Mouse (Mus musculus): ENCODE results near the gene Zfp692. TPM values are rescaled to one million over a fixed set of nuclear protein-coding genes. Genes with fewer than 3 reads are reported as not detected.
A peak's percentile ranks its signal among the peaks of the same experiment; 100 is the strongest.

Zfp692 gene
- total and polyA plus RNA-seq, 3 experiments, result 25.7 to 38.0 TPM; not detected in 1

DNA sequence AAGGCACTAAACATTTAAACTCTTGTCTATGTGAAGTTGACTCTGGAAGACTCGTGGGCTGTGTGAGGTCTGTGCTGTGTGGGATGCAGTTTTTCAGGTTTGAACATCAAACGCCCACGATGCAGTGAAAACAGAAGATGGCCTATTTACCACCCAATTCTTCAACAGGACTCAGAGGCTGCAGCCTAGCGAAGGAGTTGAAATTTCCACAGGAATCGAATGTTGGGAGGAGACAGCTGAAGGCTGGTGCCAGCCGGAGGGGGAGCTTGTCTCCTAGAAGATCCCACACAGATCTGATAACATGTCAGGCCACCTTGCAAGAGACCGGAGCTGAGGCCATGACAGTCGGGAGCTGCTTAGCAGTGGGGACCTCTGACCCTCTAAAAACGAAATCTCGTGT lies 47.6 kb downstream of the Zfp692 start:
- H3K9ac ChIP-seq (ENCODE audit: control insufficient read depth, low read depth, low read length, poor library complexity, severe bottlenecking), result no peak overlapping the region
- H3K36me3 ChIP-seq (ENCODE audit: control insufficient read depth in 1 of 2, insufficient read depth in 2 of 2, low read length in 2 of 2), result peaks cover 0 to 32% of the 10 kb centered on the region in 2 experiments; a peak in 2 of 4 replicates
- no peak overlapping the region for H3K27ac ChIP-seq (ENCODE audit: control insufficient read depth, low read depth, low read length)
- peaks cover 17 to 53% of the 10 kb centered on the region in 2 experiments for H3K4me1 ChIP-seq (ENCODE audit: control insufficient read depth in 1 of 2, insufficient read depth in 2 of 2, low read length in 2 of 2)
- H3K27me3 ChIP-seq (ENCODE audit: control insufficient read depth in 1 of 2, insufficient read depth in 2 of 2, low read length in 2 of 2), result no peaks in the 10 kb centered on the region
- no peaks in the 10 kb centered on the region for H3K9me3 ChIP-seq (replicated peaks; ENCODE audit: insufficient read depth, low read length)
- DNase-seq (ENCODE audit: low read depth, low spot score), result peak; percentile 23
- H3K4me3 ChIP-seq (ENCODE audit: control insufficient read depth in 1 of 2, insufficient read depth in 1 of 2, low read depth in 2 of 2, low read length in 2 of 2), result no peak overlapping the region
- no peaks in the 10 kb centered on the region for H3K79me2 ChIP-seq (ENCODE audit: control insufficient read depth, insufficient read depth, low read length, poor library complexity)
- no peak for TF ChIP-seq ETS1 (IDR thresholded peaks at IDR 0.05; ENCODE audit: low read depth, low read length)
- TF ChIP-seq GATA1 (IDR thresholded peaks at IDR 0.05; ENCODE audit: low read depth, low read length), result peak; percentile 33; the same call in 1 of the 2 replicates

DNA sequence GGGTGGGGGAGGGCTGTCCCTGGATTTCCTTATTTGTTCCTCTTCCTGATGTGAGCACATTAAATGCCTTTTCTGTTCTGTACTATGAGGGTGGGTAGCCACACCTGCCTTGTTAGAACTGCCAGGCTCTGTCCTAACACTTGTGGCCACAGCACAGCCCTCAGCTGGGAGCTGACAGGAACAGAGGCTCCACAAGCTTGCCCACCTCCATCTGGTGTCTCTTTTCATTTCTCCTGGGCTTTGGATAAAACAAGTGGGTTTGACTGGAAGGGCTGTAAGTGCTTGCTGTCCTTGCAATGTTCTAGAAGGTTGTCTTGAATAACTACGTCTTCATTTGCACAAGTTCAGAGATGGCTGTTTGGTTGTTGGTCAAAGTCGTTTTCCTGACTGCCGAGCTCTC lies 48.1 kb downstream of the Zfp692 start:
- H3K27ac ChIP-seq (ENCODE audit: control insufficient read depth, low read depth, low read length), result no peak overlapping the region
- no peak overlapping the region for H3K9ac ChIP-seq (ENCODE audit: control insufficient read depth, low read depth, low read length, poor library complexity, severe bottlenecking)
- no peaks in the 10 kb centered on the region for H3K9me3 ChIP-seq (replicated peaks; ENCODE audit: insufficient read depth, low read length)
- no peak for DNase-seq (ENCODE audit: low read depth, low spot score)
- H3K4me1 ChIP-seq (ENCODE audit: control insufficient read depth in 1 of 2, insufficient read depth in 2 of 2, low read length in 2 of 2), result peaks cover 17 to 53% of the 10 kb centered on the region in 2 experiments
- no peak for TF ChIP-seq EP300 (IDR thresholded peaks at IDR 0.05; ENCODE audit: low read depth in 1 of 2, low read length in 2 of 2)
- TF ChIP-seq SIN3A (IDR thresholded peaks at IDR 0.05; ENCODE audit: low read length), result no peak
- TF ChIP-seq USF1 (IDR thresholded peaks at IDR 0.05; ENCODE audit: low read depth, low read length), result no peak
- TF ChIP-seq USF2 (IDR thresholded peaks at IDR 0.05; ENCODE audit: borderline replicate concordance in 1 of 2, insufficient read depth in 1 of 2, low read depth in 1 of 2, low read length in 2 of 2), result no peak
- TF ChIP-seq NELFE (IDR thresholded peaks at IDR 0.05; ENCODE audit: low read depth, low read length), result no peak
- TF ChIP-seq UBTF (IDR thresholded peaks at IDR 0.05; ENCODE audit: borderline replicate concordance, insufficient read depth, low read depth, low read length), result no peak
- no peak for TF ChIP-seq KAT2A (conservative IDR thresholded peaks at IDR 0.05; ENCODE audit: low read depth, low read length)
- TF ChIP-seq CTCF (IDR thresholded peaks at IDR 0.05 in 2 of 3, conservative IDR thresholded peaks at IDR 0.05 in 1 of 3; ENCODE audit: control insufficient read depth in 1 of 3, insufficient read depth in 1 of 3, low read depth in 2 of 3, low read length in 3 of 3, poor library complexity in 1 of 3, severe bottlenecking in 1 of 3), result no peak
- TF ChIP-seq RAD21 (IDR thresholded peaks at IDR 0.05; ENCODE audit: low read depth, low read length), result no peak
- no peak for TF ChIP-seq MEF2A (IDR thresholded peaks at IDR 0.05; ENCODE audit: extremely low read depth, insufficient replicate concordance, low read depth, low read length, poor library complexity, severe bottlenecking)
- TF ChIP-seq SMC3 (IDR thresholded peaks at IDR 0.05; ENCODE audit: low read depth, low read length), result no peak
- TF ChIP-seq RCOR1 (IDR thresholded peaks at IDR 0.05; ENCODE audit: low read depth, low read length), result no peak
- TF ChIP-seq MAX (IDR thresholded peaks at IDR 0.05; ENCODE audit: low read length), result no peak
- TF ChIP-seq TBP (IDR thresholded peaks at IDR 0.05; ENCODE audit: low read depth, low read length), result no peak
- TF ChIP-seq MYB (IDR thresholded peaks at IDR 0.05; ENCODE audit: low read depth, low read length), result no peak
- no peak for TF ChIP-seq ZKSCAN1 (IDR thresholded peaks at IDR 0.05; ENCODE audit: low read depth, low read length)
- no peak for TF ChIP-seq ETS1 (IDR thresholded peaks at IDR 0.05; ENCODE audit: low read depth, low read length)
- no peak for TF ChIP-seq CHD1 (IDR thresholded peaks at IDR 0.05; ENCODE audit: low read depth, low read length)
- TF ChIP-seq ZNF384 (IDR thresholded peaks at IDR 0.05; ENCODE audit: low read depth, low read length), result no peak
- no peaks in the 10 kb centered on the region for H3K79me2 ChIP-seq (ENCODE audit: control insufficient read depth, insufficient read depth, low read length, poor library complexity)
- H3K4me3 ChIP-seq (ENCODE audit: control insufficient read depth in 1 of 2, insufficient read depth in 1 of 2, low read depth in 2 of 2, low read length in 2 of 2), result no peak overlapping the region
- peaks cover 0 to 32% of the 10 kb centered on the region in 2 experiments; a peak in 2 of 4 replicates for H3K36me3 ChIP-seq (ENCODE audit: control insufficient read depth in 1 of 2, insufficient read depth in 2 of 2, low read length in 2 of 2)
- H3K27me3 ChIP-seq (ENCODE audit: control insufficient read depth in 1 of 2, insufficient read depth in 2 of 2, low read length in 2 of 2), result no peaks in the 10 kb centered on the region

Measured in MEL (cell line).